Mouse (Mus musculus) yolk sac, embryonic 10.5 days (tissue): Measurements from ENCODE around the gene Stx8.

Source experiments
- DNase-seq: peaks from one replicate; pipeline ENCODE4 v3.0.0-alpha.2; 2017; ENCODE audit warnings: low spot score

Gene Stx8

GRCm38 (mm10) chr11:68227837-68228236, 261.8 kb downstream of the Stx8 start:
- no peak for DNase-seq

- DNase-seq: no peak
Observed at GRCm38 (mm10) chr11:68228941-68229665, 263.1 kb downstream of the Stx8 start.

- no peak for DNase-seq
Observed at GRCm38 (mm10) chr11:68231558-68231957, 265.6 kb downstream of the Stx8 start.

- DNase-seq: no peak
Observed at GRCm38 (mm10) chr11:68233469-68233965, 267.5 kb downstream of the Stx8 start.

DNA sequence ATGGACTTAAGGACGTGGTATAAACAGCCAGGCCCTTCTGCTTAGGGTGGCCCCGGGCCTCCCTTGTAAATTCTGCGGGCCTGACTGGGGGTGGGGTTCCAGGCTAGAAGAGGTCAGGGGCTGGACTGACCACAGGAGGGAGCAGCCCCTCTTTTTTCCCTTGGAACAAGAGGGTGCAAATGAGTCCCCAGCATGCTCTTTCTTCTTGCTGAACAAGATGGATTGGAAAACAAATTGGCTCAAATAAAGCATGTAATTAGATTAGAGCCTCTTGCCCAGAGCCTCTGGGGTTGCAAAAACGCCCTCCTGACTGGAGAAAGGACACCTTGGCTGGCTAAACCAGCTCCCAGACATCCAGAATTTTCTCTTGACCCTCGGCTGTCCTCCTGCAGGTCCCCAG, 273.8 kb downstream of the Stx8 start:
- no peak for DNase-seq

DNA sequence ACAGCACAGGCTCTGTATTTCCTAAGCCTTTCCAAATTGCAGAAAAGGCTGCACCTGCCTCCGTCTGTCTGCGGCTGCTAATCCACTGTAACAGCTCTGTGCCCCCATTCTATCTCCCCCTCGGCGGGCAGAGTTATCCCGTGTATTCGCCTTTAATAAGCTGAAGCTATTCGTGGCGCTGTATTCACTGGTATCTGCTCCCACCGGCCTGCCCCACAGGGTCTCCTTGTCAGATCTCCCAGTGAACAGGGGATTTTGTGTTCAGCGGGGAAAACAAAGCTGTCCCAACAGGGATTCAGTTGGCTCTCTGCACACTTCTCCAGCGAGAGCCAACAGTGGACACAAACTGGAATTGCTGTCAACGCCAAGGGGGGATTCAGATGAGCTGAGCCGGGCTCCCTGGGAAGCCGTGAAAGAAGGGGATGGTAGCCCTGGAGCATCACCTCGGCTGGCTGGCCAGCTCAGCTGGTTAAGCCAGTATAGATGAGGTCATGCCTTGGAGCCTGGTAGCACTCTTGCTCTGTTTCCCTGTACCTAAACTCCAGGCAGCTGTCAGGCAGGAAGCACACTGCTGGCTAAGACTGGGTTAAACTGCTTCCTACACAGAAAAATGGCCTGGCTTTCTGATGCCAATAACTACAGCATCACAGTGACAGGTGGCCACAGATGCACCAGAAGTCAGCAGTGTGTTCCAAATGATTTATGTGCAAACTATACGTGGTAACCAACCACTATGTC, 278.4 kb downstream of the Stx8 start:
- no peak for DNase-seq

GRCm38 (mm10) chr11:68244992-68245261, 278.9 kb downstream of the Stx8 start:
- DNase-seq: no peak

DNA sequence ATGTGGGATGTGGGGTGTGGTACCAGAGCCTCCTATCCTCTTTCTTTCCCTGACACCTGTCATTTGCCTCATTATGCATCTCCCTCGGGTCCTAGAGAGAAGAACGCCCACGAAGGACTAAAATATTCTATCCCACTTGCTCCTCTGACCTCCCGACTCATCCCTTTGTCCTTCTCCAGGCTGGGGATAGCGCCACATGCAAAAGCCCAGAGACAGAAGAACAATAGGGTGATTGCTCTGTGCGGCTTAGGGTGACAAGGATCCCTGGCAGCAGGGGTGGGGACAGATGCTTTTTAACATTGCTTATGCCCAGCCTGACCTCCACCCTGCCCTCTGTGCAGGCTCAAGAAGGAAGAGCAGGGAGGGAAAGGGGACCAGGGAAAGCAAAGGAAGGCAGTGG, 281.9 kb downstream of the Stx8 start:
- no peak for DNase-seq

GRCm38 (mm10) chr11:68250106-68250505, 284.1 kb downstream of the Stx8 start:
- DNase-seq: no peak

DNA sequence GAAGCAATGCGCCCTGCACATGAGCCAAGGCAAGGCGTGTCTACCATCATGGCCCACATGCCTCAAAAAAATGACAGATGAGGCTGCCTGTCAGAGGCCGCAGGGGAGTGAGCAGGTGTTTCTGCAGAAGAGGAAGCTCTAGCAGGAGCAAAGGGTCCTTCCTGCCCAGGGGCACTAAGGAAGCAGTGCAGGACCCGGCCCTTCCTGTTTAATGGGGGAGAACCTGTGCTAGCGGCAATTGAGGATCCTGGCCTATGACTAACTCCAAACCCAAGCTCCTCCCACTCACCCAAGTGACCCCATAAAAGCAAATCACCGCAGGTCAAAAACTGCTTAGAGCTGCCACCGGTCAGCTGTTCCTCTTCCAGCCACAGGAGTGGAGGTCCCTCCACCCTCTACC, 287.5 kb downstream of the Stx8 start:
- DNase-seq: no peak
